Mouse (Mus musculus): ENCODE results near the gene Gm21983. TPM values are rescaled to one million over a fixed set of nuclear protein-coding genes. Genes with fewer than 3 reads are reported as not detected.

Gene Gm21983
- polyA plus RNA-seq, 1 experiment from 2014 or later, result not detected

GRCm38 (mm10) chr7:27133757-27134156 is 47.1 kb downstream of the Gm21983 start:
- Histone ChIP-seq H3K4me3 (ENCODE audit: low read depth, low read length) (no peak overlapping the region), H3K9ac (replicated peaks) (no peak overlapping the region), H3K4me2 (ENCODE audit: low read depth, low read length) (no peak overlapping the region), H3K36me3 (replicated peaks; ENCODE audit: insufficient read depth, low read length) (no peaks in the 10 kb centered on the region), H3K27me3 (ENCODE audit: insufficient read depth, low read length) (no peaks in the 10 kb centered on the region), H3K4me1 (ENCODE audit: insufficient read depth) (no peaks in the 10 kb centered on the region; the same call in 1 of the 2 replicates), H3K9me3 (ENCODE audit: low read length) (no peaks in the 10 kb centered on the region), H3K27ac (ENCODE audit: low read depth) (no peak overlapping the region)
- TF ChIP-seq CTCF (IDR thresholded peaks at IDR 0.05; ENCODE audit: low read depth) (no peak), EP300 (IDR thresholded peaks at IDR 0.05; ENCODE audit: low read depth) (no peak)
- WGBS (ENCODE audit: insufficient replicate concordance), result 65% methylated on average over 4 of the region's 4 CpGs
- ATAC-seq (no peak), DNase-seq (no peak)

DNA sequence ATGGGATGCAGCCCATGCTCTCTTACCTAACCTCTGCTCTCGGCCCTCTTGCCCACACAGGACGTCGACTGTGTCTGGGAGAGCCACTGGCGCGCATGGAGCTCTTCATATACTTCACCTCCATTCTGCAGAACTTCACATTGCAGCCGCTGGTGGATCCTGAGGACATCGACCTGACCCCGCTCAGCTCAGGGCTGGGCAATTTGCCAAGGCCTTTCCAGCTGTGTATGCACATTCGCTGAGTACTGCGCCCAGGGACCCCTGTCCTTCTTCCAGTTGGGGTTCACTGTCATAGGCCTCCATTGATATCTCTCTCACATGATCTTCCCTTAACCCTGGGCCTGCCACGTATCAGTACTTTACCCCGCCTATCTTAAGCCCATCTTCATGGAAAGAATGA is 47.7 kb downstream of the Gm21983 start:
- Histone ChIP-seq H3K4me1 (ENCODE audit: insufficient read depth) (no peaks in the 10 kb centered on the region; the same call in 1 of the 2 replicates), H3K27me3 (ENCODE audit: insufficient read depth, low read length) (no peaks in the 10 kb centered on the region), H3K4me2 (ENCODE audit: low read depth, low read length) (no peak overlapping the region), H3K9me3 (ENCODE audit: low read length) (no peaks in the 10 kb centered on the region), H3K9ac (replicated peaks) (no peak overlapping the region), H3K4me3 (ENCODE audit: low read depth, low read length) (no peak overlapping the region), H3K36me3 (replicated peaks; ENCODE audit: insufficient read depth, low read length) (no peaks in the 10 kb centered on the region), H3K27ac (ENCODE audit: low read depth) (no peak overlapping the region)
- peak; percentile 78 for DNase-seq
- 44% methylated on average over 12 of the region's 12 CpGs for WGBS (ENCODE audit: insufficient replicate concordance)
- ATAC-seq, result peak; percentile 67; the same call in 1 of the 2 replicates
- no peak for TF ChIP-seq CTCF (IDR thresholded peaks at IDR 0.05; ENCODE audit: low read depth)
- no peak for TF ChIP-seq EP300 (IDR thresholded peaks at IDR 0.05; ENCODE audit: low read depth)

- H3K9ac ChIP-seq (replicated peaks), result no peak overlapping the region
- TF ChIP-seq CTCF (IDR thresholded peaks at IDR 0.05; ENCODE audit: low read depth) (peak; percentile 62), EP300 (IDR thresholded peaks at IDR 0.05; ENCODE audit: low read depth) (no peak)
Observed at GRCm38 (mm10) chr7:27132588-27132987, 48.3 kb downstream of the Gm21983 start.

DNA sequence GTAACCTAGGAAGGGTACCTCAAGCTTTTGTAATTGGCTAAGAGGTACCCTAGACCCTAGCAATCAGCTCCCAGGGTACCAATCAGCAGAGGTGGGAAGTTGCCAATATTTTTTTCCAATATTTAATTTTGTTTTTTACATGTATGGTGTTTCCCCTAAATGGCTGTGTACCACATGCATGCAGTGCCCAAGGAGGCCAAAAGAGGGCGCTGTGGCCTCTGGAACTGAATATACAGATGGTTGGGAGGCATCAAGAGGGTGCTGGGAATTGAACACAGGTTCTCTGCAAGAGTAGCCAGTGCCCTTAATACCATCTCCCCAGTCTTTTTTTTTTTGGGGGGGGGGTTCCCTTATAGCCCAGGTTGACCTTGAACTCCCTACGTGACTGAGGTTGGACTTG is 49.5 kb downstream of the Gm21983 start:
- WGBS (ENCODE audit: insufficient replicate concordance), result 61% methylated on average over 2 of the region's 2 CpGs
- Histone ChIP-seq H3K27ac (ENCODE audit: low read depth) (no peak overlapping the region), H3K9me3 (ENCODE audit: low read length) (no peaks in the 10 kb centered on the region), H3K4me1 (ENCODE audit: insufficient read depth) (no peaks in the 10 kb centered on the region; the same call in 1 of the 2 replicates), H3K4me2 (ENCODE audit: low read depth, low read length) (no peak overlapping the region), H3K4me3 (ENCODE audit: low read depth, low read length) (no peak overlapping the region), H3K9ac (replicated peaks) (no peak overlapping the region), H3K36me3 (replicated peaks; ENCODE audit: insufficient read depth, low read length) (no peaks in the 10 kb centered on the region), H3K27me3 (ENCODE audit: insufficient read depth, low read length) (no peaks in the 10 kb centered on the region)
- DNase-seq (no peak), ATAC-seq (no peak)
- TF ChIP-seq EP300 (IDR thresholded peaks at IDR 0.05; ENCODE audit: low read depth) (no peak), CTCF (IDR thresholded peaks at IDR 0.05; ENCODE audit: low read depth) (peak; percentile 38)

More at GRCm38 (mm10) chr7:27132588-27132987, 48.3 kb downstream of the Gm21983 start:
- H3K4me1 ChIP-seq (ENCODE audit: insufficient read depth), result no peaks in the 10 kb centered on the region; the same call in 1 of the 2 replicates
- peak; percentile 60 for DNase-seq
- no peaks in the 10 kb centered on the region for H3K36me3 ChIP-seq (replicated peaks; ENCODE audit: insufficient read depth, low read length)
- no peaks in the 10 kb centered on the region for H3K27me3 ChIP-seq (ENCODE audit: insufficient read depth, low read length)
- H3K4me3 ChIP-seq (ENCODE audit: low read depth, low read length), result no peak overlapping the region
- WGBS (ENCODE audit: insufficient replicate concordance), result 18% methylated on average over 10 of the region's 10 CpGs
- H3K4me2 ChIP-seq (ENCODE audit: low read depth, low read length), result no peak overlapping the region
- ATAC-seq, result peak; percentile 18; the same call in 1 of the 2 replicates
- H3K9me3 ChIP-seq (ENCODE audit: low read length), result no peaks in the 10 kb centered on the region
- H3K27ac ChIP-seq (ENCODE audit: low read depth), result no peak overlapping the region

GRCm38 (mm10) chr7:27130521-27131370 is 50.1 kb downstream of the Gm21983 start:
- no peaks in the 10 kb centered on the region; the same call in 1 of the 2 replicates for H3K4me1 ChIP-seq (ENCODE audit: insufficient read depth)
- no peaks in the 10 kb centered on the region for H3K27me3 ChIP-seq (ENCODE audit: insufficient read depth, low read length)
- ATAC-seq (no peak), DNase-seq (no peak)
- no peak overlapping the region for H3K9ac ChIP-seq (replicated peaks)
- H3K36me3 ChIP-seq (replicated peaks; ENCODE audit: insufficient read depth, low read length), result no peaks in the 10 kb centered on the region
- whole genome bisulfite sequencing (ENCODE audit: insufficient replicate concordance), result 82% methylated on average over 22 of the region's 22 CpGs
- H3K27ac ChIP-seq (ENCODE audit: low read depth), result no peak overlapping the region
- TF ChIP-seq EP300 (IDR thresholded peaks at IDR 0.05; ENCODE audit: low read depth) (no peak), CTCF (IDR thresholded peaks at IDR 0.05; ENCODE audit: low read depth) (no peak)
- no peak overlapping the region for H3K4me3 ChIP-seq (ENCODE audit: low read depth, low read length)
- H3K9me3 ChIP-seq (ENCODE audit: low read length), result no peaks in the 10 kb centered on the region
- H3K4me2 ChIP-seq (ENCODE audit: low read depth, low read length), result no peak overlapping the region

GRCm38 (mm10) chr7:27129811-27130210 is 51.1 kb downstream of the Gm21983 start:
- no peak for TF ChIP-seq CTCF (IDR thresholded peaks at IDR 0.05; ENCODE audit: low read depth)
- no peak for TF ChIP-seq EP300 (IDR thresholded peaks at IDR 0.05; ENCODE audit: low read depth)
- Histone ChIP-seq H3K4me2 (ENCODE audit: low read depth, low read length) (no peak overlapping the region), H3K9me3 (ENCODE audit: low read length) (no peaks in the 10 kb centered on the region), H3K27me3 (ENCODE audit: insufficient read depth, low read length) (no peaks in the 10 kb centered on the region), H3K9ac (replicated peaks) (no peak overlapping the region), H3K36me3 (replicated peaks; ENCODE audit: insufficient read depth, low read length) (no peaks in the 10 kb centered on the region), H3K4me3 (ENCODE audit: low read depth, low read length) (no peak overlapping the region), H3K4me1 (ENCODE audit: insufficient read depth) (no peaks in the 10 kb centered on the region; the same call in 1 of the 2 replicates), H3K27ac (ENCODE audit: low read depth) (no peak overlapping the region)
- WGBS (ENCODE audit: insufficient replicate concordance), result 83% methylated on average over 12 of the region's 12 CpGs
- DNase-seq, result no peak
- no peak for ATAC-seq
